In genomic region chr8:18216516-18216915, GRCm38 (mm10) we compare ENCODE assay signal across 27 mouse cellular contexts.
DNase-seq lines count a peak whose midpoint lies in the region; ATAC-seq lines count a peak whose summit lies in the region.
"Had no signal": no experiment of that assay in that cellular context is flagged by ENCODE, and none has a peak within 500 bp of the region (broad histone marks: within the 10 kb centered on the region; RNA-seq: fewer than 3 reads in every experiment).

No protein-coding gene starts in this region.

- H3K9me3 ChIP-seq in kidney, embryonic 15.5 days (replicated peaks) = no peaks in the 10 kb centered on the region
- no peaks in the 10 kb centered on the region for H3K9me3 ChIP-seq in midbrain, embryonic 15.5 days
- H3K9me3 ChIP-seq in midbrain, embryonic 10.5 days (replicated peaks) = no peaks in the 10 kb centered on the region
- no peaks in the 10 kb centered on the region for H3K9me3 ChIP-seq in neural tube, embryonic 14.5 days (ENCODE audit: control insufficient read depth, low read length)
- H3K9me3 ChIP-seq: embryonic facial prominence, embryonic 13.5 days; hindbrain, embryonic 10.5 days; hindbrain, embryonic 15.5 days; limb, embryonic 13.5 days; liver, embryonic 12.5 days; megakaryocyte, embryonic 14.5 days had no signal

- H3K4me1 ChIP-seq in kidney, embryonic 15.5 days = no peaks in the 10 kb centered on the region
- H3K4me1 ChIP-seq in midbrain, embryonic 15.5 days = no peaks in the 10 kb centered on the region
- no peaks in the 10 kb centered on the region for H3K4me1 ChIP-seq in midbrain, embryonic 10.5 days
- no peaks in the 10 kb centered on the region for H3K4me1 ChIP-seq in neural tube, embryonic 14.5 days (ENCODE audit: control insufficient read depth, insufficient read depth, low read length)
- H3K4me1 ChIP-seq: embryonic facial prominence, embryonic 13.5 days; hindbrain, embryonic 10.5 days; hindbrain, embryonic 15.5 days; limb, embryonic 13.5 days; liver, embryonic 12.5 days; megakaryocyte, embryonic 14.5 days had no signal

- H3K4me2 ChIP-seq in kidney, embryonic 15.5 days = no peak overlapping the region
- H3K4me2 ChIP-seq in midbrain, embryonic 15.5 days = no peak overlapping the region
- no peak overlapping the region for H3K4me2 ChIP-seq in neural tube, embryonic 14.5 days (ENCODE audit: low read depth, low read length)
- H3K4me2 ChIP-seq: embryonic facial prominence, embryonic 13.5 days; hindbrain, embryonic 15.5 days; limb, embryonic 13.5 days; liver, embryonic 12.5 days had no signal

- peak; percentile 74 for ATAC-seq in kidney, embryonic 15.5 days (replicated peaks; ENCODE audit: low FRiP score)
- ATAC-seq in midbrain, embryonic 15.5 days (replicated peaks) = peak; percentile 54; the same call in 1 of the 2 replicates
- ATAC-seq in neural tube, embryonic 14.5 days (ENCODE audit: low read depth) = peak; percentile 51; the same call in 1 of the 2 replicates
- ATAC-seq: inflammation-experienced regulatory T-cells, adult 6 months; liver, embryonic 12.5 days; lung, postnatal 0 days had no signal

- H3K9ac ChIP-seq in kidney, embryonic 15.5 days = no peak overlapping the region
- H3K9ac ChIP-seq in midbrain, embryonic 15.5 days = no peak overlapping the region
- H3K9ac ChIP-seq in neural tube, embryonic 14.5 days (replicated peaks; ENCODE audit: low read depth, low read length) = no peak overlapping the region
- H3K9ac ChIP-seq: embryonic facial prominence, embryonic 13.5 days; hindbrain, embryonic 15.5 days; limb, embryonic 13.5 days; liver, embryonic 12.5 days had no signal

- no peak overlapping the region for H3K27ac ChIP-seq in kidney, embryonic 15.5 days
- H3K27ac ChIP-seq in midbrain, embryonic 15.5 days = no peak overlapping the region
- H3K27ac ChIP-seq in midbrain, embryonic 10.5 days (replicated peaks) = no peak overlapping the region
- no peak overlapping the region for H3K27ac ChIP-seq in neural tube, embryonic 14.5 days (ENCODE audit: low read depth, low read length)
- H3K27ac ChIP-seq: embryonic facial prominence, embryonic 13.5 days; hindbrain, embryonic 10.5 days; hindbrain, embryonic 15.5 days; limb, embryonic 13.5 days; liver, embryonic 12.5 days had no signal

- no peak overlapping the region for H3K4me3 ChIP-seq in kidney, embryonic 15.5 days (replicated peaks)
- H3K4me3 ChIP-seq in midbrain, embryonic 15.5 days = no peak overlapping the region
- no peak overlapping the region for H3K4me3 ChIP-seq in midbrain, embryonic 10.5 days
- no peak overlapping the region for H3K4me3 ChIP-seq in neural tube, embryonic 14.5 days (ENCODE audit: low read depth, low read length)
- H3K4me3 ChIP-seq: embryonic facial prominence, embryonic 13.5 days; erythroblast, embryonic 14.5 days; hindbrain, embryonic 10.5 days; hindbrain, embryonic 15.5 days; limb, embryonic 13.5 days; liver, embryonic 12.5 days; megakaryocyte, embryonic 14.5 days had no signal

- no peaks in the 10 kb centered on the region for H3K27me3 ChIP-seq in kidney, embryonic 15.5 days
- no peaks in the 10 kb centered on the region for H3K27me3 ChIP-seq in midbrain, embryonic 15.5 days (replicated peaks)
- no peaks in the 10 kb centered on the region for H3K27me3 ChIP-seq in midbrain, embryonic 10.5 days (ENCODE audit: low read depth, poor library complexity, severe bottlenecking)
- no peaks in the 10 kb centered on the region for H3K27me3 ChIP-seq in neural tube, embryonic 14.5 days (ENCODE audit: control insufficient read depth, insufficient read depth, low read length)
- H3K27me3 ChIP-seq: embryonic facial prominence, embryonic 13.5 days; hindbrain, embryonic 15.5 days; limb, embryonic 13.5 days; liver, embryonic 12.5 days; megakaryocyte, embryonic 14.5 days had no signal

- 36% methylated on average over 1 of the region's 1 CpGs for WGBS in kidney, embryonic 15.5 days
- WGBS in midbrain, embryonic 15.5 days = 61% methylated on average over 1 of the region's 1 CpGs
- WGBS in midbrain, embryonic 10.5 days = 81% methylated on average over 1 of the region's 1 CpGs
- WGBS in neural tube, embryonic 14.5 days = 50% methylated on average over 1 of the region's 1 CpGs

- no peaks in the 10 kb centered on the region for H3K36me3 ChIP-seq in kidney, embryonic 15.5 days
- no peaks in the 10 kb centered on the region for H3K36me3 ChIP-seq in midbrain, embryonic 15.5 days (replicated peaks)
- H3K36me3 ChIP-seq in midbrain, embryonic 10.5 days = no peaks in the 10 kb centered on the region
- no peaks in the 10 kb centered on the region for H3K36me3 ChIP-seq in neural tube, embryonic 14.5 days (ENCODE audit: control insufficient read depth, insufficient read depth, low read length)
- H3K36me3 ChIP-seq: embryonic facial prominence, embryonic 13.5 days; hindbrain, embryonic 10.5 days; hindbrain, embryonic 15.5 days; limb, embryonic 13.5 days; liver, embryonic 12.5 days had no signal

- DNase-seq in kidney, postnatal 4 days = no peak
- no peak for DNase-seq in midbrain, embryonic 10.5 days (ENCODE audit: low spot score)
- peak; percentile 30 for DNase-seq in forelimb bud, embryonic 11.5 days (ENCODE audit: low read depth, low spot score)
- no peak for DNase-seq in adrenal gland, adult (ENCODE audit: inconsistent age in 2 of 2, low spot score in 1 of 2)
- DNase-seq: adrenal gland, adult 2 months; cerebellum, adult 8-10 months; gastrocnemius, postnatal 10 days; heart, postnatal 14 days; kidney, adult 18-20 months; kidney, postnatal 36 days; lung, adult 18-20 months; lung, postnatal 4 days; retina, postnatal 1 day; right cerebral cortex, postnatal 14 days; thymus, postnatal 4 days had no signal
